Mouse (Mus musculus) brain, embryonic 14.5 days (tissue): ENCODE results near the gene Foxf2. TPM values are rescaled to one million over a fixed set of nuclear protein-coding genes. Genes with fewer than 3 reads are reported as not detected.

Experiments
- DNase-seq: peaks from one replicate; pipeline ENCODE4 v3.0.0-alpha.2; 2011; ENCODE audit warnings: low read depth
- CTCF ChIP-seq: fragments of 200-500 bp; IDR thresholded peaks from 2 replicates; pipeline ENCODE4 v1.5.1; 2012; ENCODE audit warnings: inconsistent platforms, mild to moderate bottlenecking, moderate library complexity, borderline replicate concordance; ENCODE audit not compliant: insufficient read depth, insufficient read length; ENCODE audit errors: extremely low read depth
- POLR2A ChIP-seq: fragments of 200-500 bp; IDR thresholded peaks from 2 replicates; pipeline ENCODE4 v1.6.1; 2012; ENCODE audit warnings: mild to moderate bottlenecking, inconsistent platforms, borderline replicate concordance; ENCODE audit not compliant: poor library complexity, insufficient read depth, insufficient read length, severe bottlenecking; ENCODE audit errors: extremely low read depth
- polyA plus RNA-seq: library from polyadenylated mRNA; depleted of rRNA; stranded (reverse); fragments of >200 nt; gene quantifications from 2 replicates; pipeline ENCODE4 v1.2.3, GENCODE M21; 2012

Gene Foxf2
- polyA plus RNA-seq, 1 experiment, result 12.5 TPM

- no peak for TF ChIP-seq CTCF
- TF ChIP-seq POLR2A, result no peak
- no peak for DNase-seq
Measured at GRCm38 (mm10) chr13:31627864-31628690, 2.5 kb downstream of the Foxf2 start.

GRCm38 (mm10) chr13:31628691-31629180 lies 3.1 kb downstream of the Foxf2 start:
- TF ChIP-seq CTCF (no peak), POLR2A (no peak)
- DNase-seq, result no peak

GRCm38 (mm10) chr13:31629321-31629851 lies 3.8 kb downstream of the Foxf2 start:
- DNase-seq, result peak; percentile 53
- TF ChIP-seq CTCF (no peak), POLR2A (no peak)

GRCm38 (mm10) chr13:31630051-31630450 lies 4.4 kb downstream of the Foxf2 start:
- no peak for TF ChIP-seq CTCF
- DNase-seq, result no peak

- DNase-seq, result peak; percentile 37
- TF ChIP-seq POLR2A (no peak), CTCF (no peak)
Measured at GRCm38 (mm10) chr13:31630551-31630950, 4.9 kb downstream of the Foxf2 start.

GRCm38 (mm10) chr13:31631291-31631690 lies 5.7 kb downstream of the Foxf2 start:
- DNase-seq, result no peak
- TF ChIP-seq POLR2A (no peak), CTCF (no peak)

- peak; percentile 80 for DNase-seq
- TF ChIP-seq POLR2A (no peak), CTCF (peak; percentile 93)
Measured at GRCm38 (mm10) chr13:31632450-31632849, 6.8 kb downstream of the Foxf2 start.

GRCm38 (mm10) chr13:31633259-31633658 lies 7.6 kb downstream of the Foxf2 start:
- no peak for DNase-seq
- TF ChIP-seq POLR2A (no peak), CTCF (no peak)

GRCm38 (mm10) chr13:31635546-31635945 lies 9.9 kb downstream of the Foxf2 start:
- no peak for DNase-seq
- TF ChIP-seq POLR2A (no peak), CTCF (no peak)

GRCm38 (mm10) chr13:31641517-31641916 lies 15.9 kb downstream of the Foxf2 start:
- DNase-seq, result no peak
- TF ChIP-seq POLR2A (no peak), CTCF (no peak)

GRCm38 (mm10) chr13:31652131-31652745 lies 26.6 kb downstream of the Foxf2 start:
- no peak for TF ChIP-seq CTCF
- TF ChIP-seq POLR2A, result no peak
- no peak for DNase-seq
